Mouse (Mus musculus) liver, postnatal 0 days (tissue): ENCODE data around the gene Ubr1.

Experiments used
- CTCF ChIP-seq: sonication (generic); IDR thresholded peaks from 2 replicates; pipeline ENCODE4 v1.5.1; 2016; ENCODE audit warnings: antibody characterized with exemption, low read depth
- EP300 ChIP-seq: IDR thresholded peaks from 2 replicates; pipeline ENCODE4 v1.6.1; 2016; ENCODE audit warnings: antibody characterized with exemption, low read depth, mild to moderate bottlenecking

GRCm38 (mm10) chr2:120860699-120861098, 109.8 kb downstream of the Ubr1 start:
- TF ChIP-seq CTCF, result no peak
- no peak for TF ChIP-seq EP300
